ENCODE assay signal across 8 mouse cellular contexts in genomic region chr2:32289578-32289977, GRCm38 (mm10). TPM values are rescaled to one million over a fixed set of nuclear protein-coding genes. Genes with fewer than 3 reads are reported as not detected.
DNase-seq lines count a peak whose midpoint lies in the region; ATAC-seq and TF ChIP-seq lines count a peak whose summit lies in the region.

No protein-coding gene starts in this region.

- ATAC-seq in common myeloid progenitor, adult 5-6 weeks (replicated peaks; ENCODE audit: low read depth, poor library complexity, severe bottlenecking) = peak; percentile 39
- ATAC-seq in hindbrain, embryonic 15.5 days (ENCODE audit: low FRiP score, low read depth) = no peak
- no peak for ATAC-seq in midbrain, embryonic 12.5 days (ENCODE audit: low FRiP score, low read depth)

- peak; percentile 23; the same call in 1 of the 2 replicates for TF ChIP-seq CTCF in cerebellum, adult 2 months (IDR thresholded peaks at IDR 0.05; ENCODE audit: borderline replicate concordance, insufficient read depth, low read depth, low read length)

- no peak overlapping the region for H3K9ac ChIP-seq in hindbrain, embryonic 15.5 days
- H3K9ac ChIP-seq in midbrain, embryonic 12.5 days (replicated peaks) = no peak overlapping the region

- H3K27me3 ChIP-seq in cerebellum, adult 2 months (ENCODE audit: control insufficient read depth, insufficient read depth, low read length) = no peaks in the 10 kb centered on the region
- no peaks in the 10 kb centered on the region for H3K27me3 ChIP-seq in hindbrain, embryonic 15.5 days
- H3K27me3 ChIP-seq in midbrain, embryonic 12.5 days = no peaks in the 10 kb centered on the region

- H3K36me3 ChIP-seq in hindbrain, embryonic 15.5 days = peaks cover 7% of the 10 kb centered on the region; the same call in 1 of the 2 replicates
- peaks cover 26% of the 10 kb centered on the region for H3K36me3 ChIP-seq in midbrain, embryonic 12.5 days

- DNase-seq in cerebellum, adult 2 months = peak in 1 of 2 experiments; percentile 53
- DNase-seq in cerebellum, postnatal 4 days (ENCODE audit: low spot score in 2 of 2) = no peak
- DNase-seq in 3T3-L1 (ENCODE audit: low read depth, low spot score) = peak; percentile 88
- no peak for DNase-seq in spleen, adult 12 weeks (ENCODE audit: low spot score)
- DNase-seq in right cerebral cortex, adult 2 months (ENCODE audit: low spot score in 2 of 2) = no peak

- H3K4me3 ChIP-seq in cerebellum, adult 2 months (replicated peaks; ENCODE audit: insufficient read depth, low read depth, low read length) = no peak overlapping the region
- 0 out of 2 replicates have a peak overlapping the region, but pooled peaks have one; percentile 83 for H3K4me3 ChIP-seq in hindbrain, embryonic 15.5 days
- H3K4me3 ChIP-seq in midbrain, embryonic 12.5 days = peak overlapping the region; percentile 86

- H3K4me1 ChIP-seq in cerebellum, adult 2 months (ENCODE audit: control insufficient read depth, insufficient read depth, low read length) = peaks cover 6% of the 10 kb centered on the region
- H3K4me1 ChIP-seq in hindbrain, embryonic 15.5 days (replicated peaks) = peaks cover 26% of the 10 kb centered on the region
- H3K4me1 ChIP-seq in midbrain, embryonic 12.5 days = peaks cover 20% of the 10 kb centered on the region

- no peak for TF ChIP-seq POLR2A in cerebellum, adult 2 months (IDR thresholded peaks at IDR 0.05; ENCODE audit: borderline replicate concordance, insufficient read depth, low read length)

- peak overlapping the region; percentile 67 for H3K4me2 ChIP-seq in hindbrain, embryonic 15.5 days
- H3K4me2 ChIP-seq in midbrain, embryonic 12.5 days (replicated peaks) = peak overlapping the region; percentile 90

- H3K27ac ChIP-seq in cerebellum, adult 2 months (ENCODE audit: insufficient read depth, low read length) = no peak overlapping the region
- H3K27ac ChIP-seq in hindbrain, embryonic 15.5 days (replicated peaks) = no peak overlapping the region
- no peak overlapping the region for H3K27ac ChIP-seq in midbrain, embryonic 12.5 days (replicated peaks)

- H3K9me3 ChIP-seq in hindbrain, embryonic 15.5 days = no peaks in the 10 kb centered on the region
- no peaks in the 10 kb centered on the region for H3K9me3 ChIP-seq in midbrain, embryonic 12.5 days

RNA-seq across cellular contexts. Expression of gene Swi5, which starts 1.7 kb away (rescaled TPM):
- 242 and 270 TPM in 2 replicates for polyA plus RNA-seq in cerebellum, adult 2 months (2012; rRNA removed)
- 324 and 355 TPM in 2 replicates for total RNA-seq in common myeloid progenitor, adult 5-6 weeks (2017)
- 402 and 448 TPM in 2 replicates for polyA plus RNA-seq in hindbrain, embryonic 15.5 days (2015; fragmentation: Nextera tagmentation; extraction: Ambion mirVana)
- polyA plus RNA-seq in midbrain, embryonic 12.5 days (2016; fragmentation: Nextera tagmentation; extraction: Ambion mirVana) = 368 and 371 TPM in 2 replicates

RNA-seq across cellular contexts. Expression of gene Golga2, which starts 2.4 kb away (rescaled TPM):
- polyA plus RNA-seq in cerebellum, adult 2 months (2012; rRNA removed) = 74.0 TPM in 2 replicates
- 42.8 and 48.4 TPM in 2 replicates for total RNA-seq in common myeloid progenitor, adult 5-6 weeks (2017)
- polyA plus RNA-seq in hindbrain, embryonic 15.5 days (2015; fragmentation: Nextera tagmentation; extraction: Ambion mirVana) = 31.5 and 32.0 TPM in 2 replicates
- 28.0 and 28.2 TPM in 2 replicates for polyA plus RNA-seq in midbrain, embryonic 12.5 days (2016; fragmentation: Nextera tagmentation; extraction: Ambion mirVana)

RNA-seq across cellular contexts. Expression of gene Uck1, which starts 29.6 kb away (rescaled TPM):
- polyA plus RNA-seq in cerebellum, adult 2 months (2012; rRNA removed) = 72.0 and 74.4 TPM in 2 replicates
- 21.3 and 27.0 TPM in 2 replicates for total RNA-seq in common myeloid progenitor, adult 5-6 weeks (2017)
- 97.4 and 99.6 TPM in 2 replicates for polyA plus RNA-seq in hindbrain, embryonic 15.5 days (2015; fragmentation: Nextera tagmentation; extraction: Ambion mirVana)
- 74.4 and 79.6 TPM in 2 replicates for polyA plus RNA-seq in midbrain, embryonic 12.5 days (2016; fragmentation: Nextera tagmentation; extraction: Ambion mirVana)

RNA-seq across cellular contexts. Expression of gene Pomt1, which starts 53.2 kb away (rescaled TPM):
- polyA plus RNA-seq in cerebellum, adult 2 months (2012; rRNA removed) = 23.1 and 23.9 TPM in 2 replicates
- total RNA-seq in common myeloid progenitor, adult 5-6 weeks (2017) = 22.7 and 33.6 TPM in 2 replicates
- polyA plus RNA-seq in hindbrain, embryonic 15.5 days (2015; fragmentation: Nextera tagmentation; extraction: Ambion mirVana) = 33.1 and 33.6 TPM in 2 replicates
- 28.5 and 31.4 TPM in 2 replicates for polyA plus RNA-seq in midbrain, embryonic 12.5 days (2016; fragmentation: Nextera tagmentation; extraction: Ambion mirVana)
